Mouse (Mus musculus) cerebellum, adult 11-12 months (tissue): ENCODE results near the gene Fndc8.
"Not testable (repeated sequence)": the region's sequence is repeated elsewhere in the genome, so short reads cannot be mapped to it uniquely, and the experiment has no call there.

Experiments
- DNase-seq: peaks from one replicate; pipeline ENCODE4 v3.0.0; 2022

Fndc8 gene

GRCm38 (mm10) chr11:82920768-82921167, 28.8 kb downstream of the Fndc8 start:
- DNase-seq = no peak

- no peak for DNase-seq
These were observed 29.8 kb downstream of the Fndc8 start for GRCm38 (mm10) chr11:82921691-82922090.

- not testable (repeated sequence) for DNase-seq
These were observed 32.0 kb downstream of the Fndc8 start for GRCm38 (mm10) chr11:82923910-82924309.

- no peak for DNase-seq
These were observed 37.1 kb downstream of the Fndc8 start for GRCm38 (mm10) chr11:82928897-82929632.

- no peak for DNase-seq
These were observed 37.7 kb downstream of the Fndc8 start for GRCm38 (mm10) chr11:82929633-82929950.

- not testable (repeated sequence) for DNase-seq
These were observed 38.5 kb downstream of the Fndc8 start for GRCm38 (mm10) chr11:82930391-82930955.

- not testable (repeated sequence) for DNase-seq
These were observed 39.2 kb downstream of the Fndc8 start for GRCm38 (mm10) chr11:82931161-82931560.

GRCm38 (mm10) chr11:82931671-82932450, 39.9 kb downstream of the Fndc8 start:
- not testable (repeated sequence) for DNase-seq

GRCm38 (mm10) chr11:82933186-82933585, 41.3 kb downstream of the Fndc8 start:
- DNase-seq = no peak

- no peak for DNase-seq
These were observed 51.4 kb downstream of the Fndc8 start for GRCm38 (mm10) chr11:82943336-82943735.

- no peak for DNase-seq
These were observed 53.7 kb downstream of the Fndc8 start for GRCm38 (mm10) chr11:82945636-82946035.

GRCm38 (mm10) chr11:82947457-82947856, 55.5 kb downstream of the Fndc8 start:
- DNase-seq = no peak

- no peak for DNase-seq
These were observed 57.1 kb downstream of the Fndc8 start for GRCm38 (mm10) chr11:82949036-82949435.
